Mouse (Mus musculus): ENCODE measurements around the gene Atp5mpl. TPM values are rescaled to one million over a fixed set of nuclear protein-coding genes. Genes with fewer than 3 reads are reported as not detected.

Atp5mpl gene
- polyA plus RNA-seq, 1 experiment: 386 TPM

- no peaks in the 10 kb centered on the region for H3K4me1 ChIP-seq (ENCODE audit: control insufficient read depth, insufficient read depth, low read length)
- no peaks in the 10 kb centered on the region for H3K9me3 ChIP-seq (replicated peaks; ENCODE audit: control insufficient read depth, insufficient read depth, low read length, poor library complexity, severe bottlenecking)
- TF ChIP-seq CTCF (IDR thresholded peaks at IDR 0.05; ENCODE audit: low read depth, low read length) (no peak), POLR2A (IDR thresholded peaks at IDR 0.05; ENCODE audit: insufficient read depth, low read length) (no peak), EP300 (IDR thresholded peaks at IDR 0.05; ENCODE audit: insufficient read depth, low read depth, low read length) (no peak)
- no peak overlapping the region for H3K4me3 ChIP-seq (ENCODE audit: low read depth, low read length)
- no peaks in the 10 kb centered on the region for H3K36me3 ChIP-seq (ENCODE audit: control insufficient read depth, insufficient read depth, low read length, poor library complexity, severe bottlenecking)
- H3K27me3 ChIP-seq (ENCODE audit: control insufficient read depth, insufficient read depth, low read length, poor library complexity, severe bottlenecking): no peaks in the 10 kb centered on the region
- no peak overlapping the region for H3K9ac ChIP-seq (ENCODE audit: low read depth, poor library complexity, severe bottlenecking)
- no peak overlapping the region for H3K27ac ChIP-seq (ENCODE audit: insufficient read depth, low read length)
Measured at GRCm38 (mm10) chr12:111911796-111912195, 55.0 kb downstream of the Atp5mpl start.

Other genes starting within 250 kb of the Atp5mpl start
- gene Klc1, start 208.1 kb downstream of the Atp5mpl start, polyA plus RNA-seq (2011; ENCODE audit: insufficient read depth, insufficient read length, low read depth, missing spikeins): 92.2 and 92.5 TPM in 2 replicates
- gene Xrcc3, start 153.1 kb downstream of the Atp5mpl start, polyA plus RNA-seq (2011; ENCODE audit: insufficient read depth, insufficient read length, low read depth, missing spikeins): 13.9 and 14.3 TPM in 2 replicates
- 36.0 and 37.0 TPM in 2 replicates for gene Zfyve21, start 152.8 kb downstream of the Atp5mpl start, polyA plus RNA-seq (2011; ENCODE audit: insufficient read depth, insufficient read length, low read depth, missing spikeins)
- 7.8 and 8.9 TPM in 2 replicates for gene Ppp1r13b, start 58.9 kb downstream of the Atp5mpl start, polyA plus RNA-seq (2011; ENCODE audit: insufficient read depth, insufficient read length, low read depth, missing spikeins)
- gene Tdrd9, start 4.6 kb upstream of the Atp5mpl start, polyA plus RNA-seq (2011; ENCODE audit: insufficient read depth, insufficient read length, low read depth, missing spikeins): not detected in 2 replicates
- gene Rd3l, start 14.3 kb upstream of the Atp5mpl start, polyA plus RNA-seq (2011; ENCODE audit: insufficient read depth, insufficient read length, low read depth, missing spikeins): not detected in 2 replicates
- 7.0 and 7.7 TPM in 2 replicates for gene Aspg, start 139.7 kb upstream of the Atp5mpl start, polyA plus RNA-seq (2011; ENCODE audit: insufficient read depth, insufficient read length, low read depth, missing spikeins)
- gene Kif26a, start 179.2 kb upstream of the Atp5mpl start, polyA plus RNA-seq (2011; ENCODE audit: insufficient read depth, insufficient read length, low read depth, missing spikeins): 3.6 and 3.9 TPM in 2 replicates